Mouse (Mus musculus) limb, embryonic 14.5 days (tissue): Measurements from ENCODE around the gene Rps3a1. TPM values are rescaled to one million over a fixed set of nuclear protein-coding genes. Genes with fewer than 3 reads are reported as not detected.

Source experiments
- ATAC-seq: fragments of 200-750 bp; cut with Nextera tagmentation; 2 replicates; pipeline ENCODE4 v1.8.0; 2017; ENCODE audit warnings: low read depth, moderate number of reproducible peaks, moderate TSS enrichment; ENCODE audit not compliant: low FRiP score
- DNase-seq: peaks from one replicate; pipeline ENCODE4 v3.0.0-alpha.2; 2015; ENCODE audit warnings: low spot score
- H3K27ac ChIP-seq: fragments of 300-500 bp; sonication (generic); replicated peaks from 2 replicates; pipeline ENCODE4 v1.5.1; 2014; ENCODE audit warnings: low read depth, mild to moderate bottlenecking, low read length, moderate library complexity, mixed read lengths
- H3K27me3 ChIP-seq: fragments of 300-500 bp; sonication (generic); 2 replicates; pipeline ENCODE4 v1.6.1; 2014; ENCODE audit warnings: low read length, mixed read lengths; ENCODE audit not compliant: control insufficient read depth, insufficient read depth
- H3K36me3 ChIP-seq: fragments of 300-500 bp; sonication (generic); 2 replicates; pipeline ENCODE4 v1.6.1; 2014; ENCODE audit warnings: mild to moderate bottlenecking, low read length, moderate library complexity, mixed read lengths; ENCODE audit not compliant: control insufficient read depth, insufficient read depth
- H3K4me1 ChIP-seq: fragments of 300-500 bp; sonication (generic); 2 replicates; pipeline ENCODE4 v1.6.1; 2014; ENCODE audit warnings: antibody characterized with exemption, low read length, mixed read lengths; ENCODE audit not compliant: control insufficient read depth, insufficient read depth
- H3K4me2 ChIP-seq: fragments of 300-500 bp; sonication (generic); replicated peaks from 2 replicates; pipeline ENCODE4 v1.6.1; 2014; ENCODE audit warnings: low read depth, mild to moderate bottlenecking, low read length, moderate library complexity; ENCODE audit not compliant: severe bottlenecking
- H3K4me3 ChIP-seq: fragments of 300-500 bp; sonication (generic); replicated peaks from 2 replicates; pipeline ENCODE4 v1.5.1; 2014; ENCODE audit warnings: low read length
- H3K9ac ChIP-seq: fragments of 300-500 bp; sonication (generic); 2 replicates; pipeline ENCODE4 v1.6.1; 2014; ENCODE audit warnings: mild to moderate bottlenecking, low read depth, low read length, moderate library complexity; ENCODE audit not compliant: severe bottlenecking
- H3K9me3 ChIP-seq: fragments of 300-500 bp; sonication (generic); 2 replicates; pipeline ENCODE4 v1.6.1; 2016; ENCODE audit warnings: low read length; ENCODE audit not compliant: control insufficient read depth
- POLR2A ChIP-seq: fragments of 200-500 bp; IDR thresholded peaks from 2 replicates; pipeline ENCODE4 v1.8.0; 2012; ENCODE audit warnings: inconsistent platforms, mild to moderate bottlenecking, moderate library complexity, borderline replicate concordance; ENCODE audit not compliant: insufficient read depth, insufficient read length; ENCODE audit errors: extremely low read depth
- WGBS: fragments of 180-500 bp; shearing (Covaris S2); extraction: QIAGEN DNeasy Blood & Tissue Kit; methylation state at CpG from one replicate; pipeline ENCODE4 v1.1.7; 2014; 5-methylcytosine and 5-hydroxymethylcytosine counted together
- polyA plus RNA-seq, 2 experiments: library from polyadenylated mRNA; depleted of rRNA in 1 of 2; stranded (reverse) in 1 of 2; unstranded in 1 of 2; fragments of >200 nt; fragmentation: Nextera tagmentation in 1 of 2; extraction: Ambion mirVana in 1 of 2; gene quantifications; 2 replicates each; pipeline versions ENCODE4 v1.2.1 to v1.2.3; 2012 to 2014

The Rps3a1 gene
- polyA plus RNA-seq, 2 experiments: 1,577 to 1,916 TPM

DNA sequence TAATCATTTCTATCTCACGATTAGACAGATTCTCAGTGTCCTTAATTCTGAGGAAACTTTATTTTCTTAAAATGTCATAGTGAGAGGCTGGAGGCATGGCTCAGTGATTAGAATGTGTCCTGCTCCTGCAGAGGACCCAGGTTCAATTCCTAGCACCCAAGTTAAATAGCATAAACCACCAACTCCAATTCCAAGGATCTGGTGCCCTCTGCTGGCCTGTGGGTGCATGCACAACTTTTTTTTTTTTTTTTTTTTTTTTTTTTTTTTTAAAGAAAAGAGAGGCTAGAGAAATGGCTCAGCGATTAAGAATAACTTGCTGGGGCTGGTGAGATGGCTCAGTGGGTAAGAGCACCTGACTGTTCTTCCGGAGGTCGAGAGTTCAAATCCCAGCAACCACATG is 25.6 kb downstream of the Rps3a1 start:
- no peak overlapping the region for H3K4me3 ChIP-seq
- H3K27ac ChIP-seq: no peak overlapping the region
- no peak overlapping the region for H3K4me2 ChIP-seq
- ATAC-seq (no peak), DNase-seq (no peak)
- 89% methylated on average over 4 of the region's 4 CpGs for WGBS
- no peaks in the 10 kb centered on the region for H3K4me1 ChIP-seq
- H3K27me3 ChIP-seq: no peaks in the 10 kb centered on the region
- no peak overlapping the region for H3K9ac ChIP-seq
- no peak for TF ChIP-seq POLR2A
- peaks cover 16% of the 10 kb centered on the region for H3K36me3 ChIP-seq
- 0 out of 2 replicates have a peak, but pooled peaks cover 4% of the 10 kb centered on the region for H3K9me3 ChIP-seq

DNA sequence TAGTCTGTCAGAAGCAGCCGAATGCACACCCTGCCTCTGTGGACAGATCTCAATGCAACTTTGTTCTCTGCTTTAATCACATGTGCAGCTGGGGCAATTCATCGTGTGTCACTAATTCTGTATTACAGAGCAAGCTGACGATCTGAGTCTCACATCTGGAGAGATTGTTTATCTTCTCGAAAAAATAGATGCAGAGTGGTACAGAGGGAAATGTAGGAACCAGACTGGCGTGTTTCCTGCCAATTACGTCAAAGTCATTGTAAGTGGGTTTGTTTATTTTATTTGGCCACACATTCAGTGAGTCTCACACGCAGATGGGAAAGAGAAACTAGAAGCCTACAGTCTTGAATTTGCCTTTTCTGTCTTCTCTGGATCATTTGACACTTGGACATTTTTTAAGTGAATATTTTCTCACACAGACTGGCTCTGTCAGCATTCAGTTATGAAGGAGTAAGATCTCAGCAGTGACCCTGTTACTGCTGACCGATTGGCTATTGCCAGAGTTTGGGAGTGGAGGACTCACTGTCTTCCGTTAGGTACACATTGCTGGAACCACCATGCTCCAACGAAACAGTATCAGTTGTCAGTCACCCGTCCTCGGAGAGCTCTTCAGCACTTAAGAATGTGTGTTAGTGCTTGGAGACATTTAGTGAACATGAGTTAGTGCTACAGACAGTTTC is 27.7 kb downstream of the Rps3a1 start:
- Histone ChIP-seq H3K4me1 (peaks cover 3% of the 10 kb centered on the region; the same call in 1 of the 2 replicates), H3K36me3 (peaks cover 11% of the 10 kb centered on the region; the same call in 1 of the 2 replicates), H3K4me3 (no peak overlapping the region), H3K4me2 (no peak overlapping the region), H3K9ac (no peak overlapping the region), H3K27ac (no peak overlapping the region), H3K27me3 (no peaks in the 10 kb centered on the region), H3K9me3 (0 out of 2 replicates have a peak, but pooled peaks cover 4% of the 10 kb centered on the region)
- DNase-seq (no peak), ATAC-seq (no peak)
- no peak for TF ChIP-seq POLR2A
- WGBS: 61% methylated on average over 12 of the region's 12 CpGs

DNA sequence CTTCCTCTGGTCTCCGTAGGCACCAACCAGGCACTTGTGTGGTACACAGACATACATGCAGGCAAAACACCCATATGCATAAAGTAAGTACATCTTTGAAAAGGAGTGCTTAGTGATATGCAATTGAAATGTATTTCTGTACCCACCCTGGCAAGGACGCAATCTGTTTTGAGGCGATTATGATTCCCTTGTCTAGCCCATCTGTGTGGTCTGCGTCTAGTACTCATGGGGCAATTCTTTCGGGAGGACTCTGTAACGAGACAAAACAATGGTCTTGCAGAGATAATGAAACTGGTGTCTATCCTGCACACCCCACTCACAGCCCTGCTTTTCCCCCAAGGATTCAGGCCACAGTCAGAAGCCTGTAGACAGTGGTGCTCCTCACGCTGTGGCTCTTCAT is 29.7 kb downstream of the Rps3a1 start:
- H3K4me1 ChIP-seq: peaks cover 6% of the 10 kb centered on the region; the same call in 1 of the 2 replicates
- H3K4me2 ChIP-seq: no peak overlapping the region
- ATAC-seq: no peak
- H3K27me3 ChIP-seq: no peaks in the 10 kb centered on the region
- H3K9ac ChIP-seq: no peak overlapping the region
- H3K27ac ChIP-seq: no peak overlapping the region
- 89% methylated on average over 7 of the region's 7 CpGs for WGBS
- 0 out of 2 replicates have a peak, but pooled peaks cover 4% of the 10 kb centered on the region for H3K9me3 ChIP-seq
- peaks cover 11% of the 10 kb centered on the region; the same call in 1 of the 2 replicates for H3K36me3 ChIP-seq
- DNase-seq: no peak
- H3K4me3 ChIP-seq: no peak overlapping the region
- TF ChIP-seq POLR2A: no peak

DNA sequence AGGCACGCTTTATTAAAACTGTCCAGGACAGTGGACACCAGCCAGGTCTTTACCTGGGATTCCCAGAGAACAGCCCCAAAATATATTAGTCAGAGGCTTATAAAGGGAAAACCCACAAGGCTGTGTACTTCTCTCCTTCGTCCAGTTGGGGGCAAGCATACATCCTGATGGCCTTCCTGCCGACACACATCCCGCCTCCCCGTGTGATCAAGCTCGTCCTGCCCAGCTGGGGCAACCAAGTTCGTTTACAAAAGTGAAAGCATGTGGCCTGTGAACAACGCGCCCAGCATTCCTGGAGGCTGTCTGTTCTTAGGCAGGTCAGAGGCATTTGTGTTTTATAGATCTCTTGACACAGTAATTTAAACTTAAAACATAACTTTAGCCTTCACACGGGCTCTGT is 32.4 kb downstream of the Rps3a1 start:
- Histone ChIP-seq H3K36me3 (peaks cover 4% of the 10 kb centered on the region; the same call in 1 of the 2 replicates), H3K9me3 (no peaks in the 10 kb centered on the region), H3K9ac (no peak overlapping the region; the same call in 1 of the 2 replicates), H3K27ac (no peak overlapping the region), H3K4me3 (no peak overlapping the region), H3K4me1 (peaks cover 6% of the 10 kb centered on the region; the same call in 1 of the 2 replicates), H3K4me2 (peak overlapping the region; percentile 24), H3K27me3 (no peaks in the 10 kb centered on the region)
- ATAC-seq (peak; percentile 47; the same call in 1 of the 2 replicates), DNase-seq (peak; percentile 67)
- 6% methylated on average over 10 of the region's 10 CpGs for WGBS
- no peak for TF ChIP-seq POLR2A

DNA sequence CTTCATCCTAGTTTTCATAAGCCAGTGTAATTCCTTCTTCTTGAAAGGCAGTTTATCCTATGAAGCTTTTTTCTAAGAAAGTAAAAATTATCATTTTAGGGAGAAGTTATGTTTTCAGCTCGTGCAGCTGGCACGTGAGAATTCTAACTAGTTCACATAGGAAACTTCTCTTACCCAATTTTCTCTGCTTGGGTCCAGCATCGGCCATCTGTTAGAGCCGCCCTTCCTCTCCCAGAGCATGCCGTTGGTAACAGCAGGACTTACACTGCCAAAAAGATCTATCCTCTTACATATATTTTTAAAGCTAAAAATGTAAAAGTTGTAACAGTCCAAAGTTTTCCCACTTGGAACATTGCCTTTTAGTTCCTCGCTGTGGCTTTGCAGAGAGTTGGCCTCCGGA is 33.4 kb downstream of the Rps3a1 start:
- no peak overlapping the region for H3K27ac ChIP-seq
- WGBS: 78% methylated on average over 7 of the region's 7 CpGs
- no peak for TF ChIP-seq POLR2A
- H3K9ac ChIP-seq: no peak overlapping the region
- DNase-seq: no peak
- no peaks in the 10 kb centered on the region for H3K27me3 ChIP-seq
- H3K4me3 ChIP-seq: no peak overlapping the region
- ATAC-seq: no peak
- no peak overlapping the region for H3K4me2 ChIP-seq
- H3K36me3 ChIP-seq: peaks cover 4% of the 10 kb centered on the region; the same call in 1 of the 2 replicates
- H3K4me1 ChIP-seq: peaks cover 6% of the 10 kb centered on the region; the same call in 1 of the 2 replicates
- no peaks in the 10 kb centered on the region for H3K9me3 ChIP-seq

DNA sequence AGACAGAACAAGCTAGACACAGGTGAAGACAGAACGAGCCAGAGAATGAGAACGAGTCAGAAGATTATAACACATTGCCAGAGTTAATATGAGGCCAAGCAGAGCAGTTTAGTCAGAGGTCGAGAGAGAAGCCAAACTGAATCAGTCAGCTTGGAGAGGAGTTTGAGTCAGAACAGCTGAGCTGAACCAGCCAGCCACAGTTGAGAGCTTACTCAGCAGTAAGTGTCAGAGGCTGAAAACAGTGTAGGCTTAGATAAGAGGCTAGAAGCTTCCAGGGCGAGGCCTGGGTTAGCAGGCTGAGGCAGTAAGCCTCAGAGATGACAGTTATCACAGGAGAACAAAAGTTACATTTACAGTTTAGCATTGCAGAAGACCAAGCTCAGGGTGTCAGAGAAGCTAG is 33.9 kb downstream of the Rps3a1 start:
- Histone ChIP-seq H3K4me2 (no peak overlapping the region), H3K27me3 (no peaks in the 10 kb centered on the region), H3K4me1 (peaks cover 6% of the 10 kb centered on the region; the same call in 1 of the 2 replicates), H3K9ac (no peak overlapping the region), H3K36me3 (peaks cover 4% of the 10 kb centered on the region; the same call in 1 of the 2 replicates), H3K27ac (no peak overlapping the region), H3K4me3 (no peak overlapping the region), H3K9me3 (no peaks in the 10 kb centered on the region)
- DNase-seq (no peak), ATAC-seq (no peak)
- WGBS: 78% methylated on average over 4 of the region's 4 CpGs
- TF ChIP-seq POLR2A: no peak
